Mouse (Mus musculus): ENCODE data around the gene Mak. TPM values are rescaled to one million over a fixed set of nuclear protein-coding genes. Genes with fewer than 3 reads are reported as not detected.

The Mak gene
- total and polyA plus RNA-seq, 3 experiments = not detected

DNA sequence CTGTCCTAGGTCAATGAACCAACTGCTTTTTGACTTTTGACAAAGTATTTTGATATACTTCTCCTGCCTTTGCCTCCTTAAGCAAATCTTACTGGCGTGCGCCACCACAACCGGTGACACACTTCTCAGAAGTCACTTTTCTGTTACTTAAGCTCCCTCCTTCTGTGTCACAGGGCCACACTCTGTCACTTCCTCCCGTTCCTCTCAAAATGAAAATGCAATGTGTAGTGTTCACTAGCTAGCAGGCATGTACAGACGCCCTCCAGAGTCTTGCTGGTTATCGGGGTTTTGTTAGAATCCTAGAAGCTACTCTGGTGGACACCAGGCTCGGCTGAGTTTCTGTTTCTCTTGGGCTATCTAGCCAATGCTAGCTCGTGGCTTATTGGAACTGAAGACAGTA is 48.8 kb upstream of the Mak start:
- no peaks in the 10 kb centered on the region for H3K36me3 ChIP-seq (ENCODE audit: control insufficient read depth in 1 of 2, insufficient read depth in 2 of 2, low read length in 2 of 2)
- no peaks in the 10 kb centered on the region for H3K9me3 ChIP-seq (replicated peaks; ENCODE audit: insufficient read depth, low read length)
- DNase-seq (ENCODE audit: low read depth, low spot score) = no peak
- H3K4me1 ChIP-seq (ENCODE audit: control insufficient read depth in 1 of 2, insufficient read depth in 2 of 2, low read length in 2 of 2) = no peaks in the 10 kb centered on the region
- TF ChIP-seq MEF2A (IDR thresholded peaks at IDR 0.05; ENCODE audit: extremely low read depth, insufficient replicate concordance, low read depth, low read length, poor library complexity, severe bottlenecking) (no peak), TAL1 (IDR thresholded peaks at IDR 0.05; ENCODE audit: low read length) (no peak), MXI1 (IDR thresholded peaks at IDR 0.05; ENCODE audit: low read depth, low read length) (no peak), KAT2A (conservative IDR thresholded peaks at IDR 0.05; ENCODE audit: low read depth, low read length) (no peak), ZNF384 (IDR thresholded peaks at IDR 0.05; ENCODE audit: low read depth, low read length) (no peak), NRF1 (IDR thresholded peaks at IDR 0.05; ENCODE audit: insufficient read depth, low read depth, low read length, poor library complexity, severe bottlenecking) (no peak), ELF1 (IDR thresholded peaks at IDR 0.05; ENCODE audit: low read depth, low read length) (no peak), HCFC1 (IDR thresholded peaks at IDR 0.05; ENCODE audit: low read depth, low read length) (no peak), ZKSCAN1 (IDR thresholded peaks at IDR 0.05; ENCODE audit: low read depth, low read length) (no peak), ZMIZ1 (IDR thresholded peaks at IDR 0.05; ENCODE audit: low read depth, low read length) (no peak), ZC3H11A (IDR thresholded peaks at IDR 0.05; ENCODE audit: low read depth, low read length) (no peak), MYC (IDR thresholded peaks at IDR 0.05; ENCODE audit: low read depth, low read length) (no peak)
- H3K9ac ChIP-seq (ENCODE audit: control insufficient read depth, low read depth, low read length, poor library complexity, severe bottlenecking) = no peak overlapping the region
- no peak overlapping the region for H3K4me3 ChIP-seq (ENCODE audit: control insufficient read depth in 1 of 2, insufficient read depth in 1 of 2, low read depth in 2 of 2, low read length in 2 of 2)
- no peaks in the 10 kb centered on the region for H3K79me2 ChIP-seq (ENCODE audit: control insufficient read depth, insufficient read depth, low read length, poor library complexity)
- H3K27me3 ChIP-seq (ENCODE audit: control insufficient read depth in 1 of 2, insufficient read depth in 2 of 2, low read length in 2 of 2) = peaks cover 2 to 4% of the 10 kb centered on the region in 2 experiments; a peak in 3 of 4 replicates
- no peak overlapping the region for H3K27ac ChIP-seq (ENCODE audit: control insufficient read depth, low read depth, low read length)

DNA sequence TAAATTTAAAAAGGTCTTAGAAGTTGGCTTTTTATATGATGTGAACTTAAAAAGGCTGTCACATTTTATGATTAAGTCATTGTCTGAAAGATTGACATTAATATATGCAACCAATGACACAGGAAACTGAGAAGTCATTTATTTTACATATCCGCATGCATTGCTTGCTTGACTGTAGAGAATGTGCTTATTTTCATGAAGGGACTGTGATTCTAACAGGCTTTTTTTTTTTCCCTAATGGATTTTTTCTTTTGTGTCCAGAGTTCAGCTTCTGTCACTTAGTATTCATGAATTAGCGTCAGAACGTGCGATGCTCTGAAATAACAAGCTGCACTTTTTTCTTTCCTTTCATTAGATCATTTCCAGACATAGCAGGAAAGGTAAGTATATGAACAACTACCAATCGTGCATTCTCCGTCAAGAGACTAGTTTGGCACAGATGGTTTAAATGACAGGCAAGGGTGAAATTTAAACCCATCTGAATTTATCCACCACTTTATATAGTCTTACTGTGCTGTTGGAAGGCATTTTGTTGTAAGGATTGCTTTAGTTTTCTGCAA is 44.2 kb upstream of the Mak start:
- no peak overlapping the region for H3K4me3 ChIP-seq (ENCODE audit: control insufficient read depth in 1 of 2, insufficient read depth in 1 of 2, low read depth in 2 of 2, low read length in 2 of 2)
- no peaks in the 10 kb centered on the region for H3K4me1 ChIP-seq (ENCODE audit: control insufficient read depth in 1 of 2, insufficient read depth in 2 of 2, low read length in 2 of 2)
- no peaks in the 10 kb centered on the region for H3K27me3 ChIP-seq (ENCODE audit: control insufficient read depth in 1 of 2, insufficient read depth in 2 of 2, low read length in 2 of 2)
- H3K79me2 ChIP-seq (ENCODE audit: control insufficient read depth, insufficient read depth, low read length, poor library complexity) = no peaks in the 10 kb centered on the region
- no peak for DNase-seq (ENCODE audit: low read depth, low spot score)
- no peaks in the 10 kb centered on the region for H3K9me3 ChIP-seq (replicated peaks; ENCODE audit: insufficient read depth, low read length)
- TF ChIP-seq SIN3A (IDR thresholded peaks at IDR 0.05; ENCODE audit: low read length) = no peak
- no peak for TF ChIP-seq USF1 (IDR thresholded peaks at IDR 0.05; ENCODE audit: low read depth, low read length)
- no peak for TF ChIP-seq ZNF384 (IDR thresholded peaks at IDR 0.05; ENCODE audit: low read depth, low read length)
- TF ChIP-seq GABPA (IDR thresholded peaks at IDR 0.05; ENCODE audit: low read depth, low read length) = no peak
- TF ChIP-seq MXI1 (IDR thresholded peaks at IDR 0.05; ENCODE audit: low read depth, low read length) = no peak
- TF ChIP-seq E2F4 (IDR thresholded peaks at IDR 0.05; ENCODE audit: borderline replicate concordance, low read depth, low read length) = no peak
- H3K27ac ChIP-seq (ENCODE audit: control insufficient read depth, low read depth, low read length) = no peak overlapping the region
- H3K36me3 ChIP-seq (ENCODE audit: control insufficient read depth in 1 of 2, insufficient read depth in 2 of 2, low read length in 2 of 2) = no peaks in the 10 kb centered on the region
- no peak overlapping the region for H3K9ac ChIP-seq (ENCODE audit: control insufficient read depth, low read depth, low read length, poor library complexity, severe bottlenecking)

All from MEL (cell line).